Mouse (Mus musculus) erythroblast, embryonic 14.5 days (primary cell): ENCODE data around the gene Elf2. TPM values are rescaled to one million over a fixed set of nuclear protein-coding genes. Genes with fewer than 3 reads are reported as not detected.

Experiments
- H3K27me3 ChIP-seq: 2 replicates; pipeline ENCODE4 v1.6.1; 2012; ENCODE audit warnings: inconsistent platforms; ENCODE audit not compliant: control insufficient read depth
- H3K36me3 ChIP-seq: 2 replicates; pipeline ENCODE4 v1.6.1; 2012; ENCODE audit warnings: mild to moderate bottlenecking, inconsistent platforms; ENCODE audit not compliant: control insufficient read depth
- H3K4me1 ChIP-seq: 2 replicates; pipeline ENCODE4 v1.6.1; 2012; ENCODE audit warnings: inconsistent platforms; ENCODE audit not compliant: control insufficient read depth
- H3K4me3 ChIP-seq: replicated peaks from 2 replicates; pipeline ENCODE3; 2012; ENCODE audit warnings: moderate library complexity, mild to moderate bottlenecking, inconsistent platforms
- H3K9me3 ChIP-seq: 2 replicates; pipeline ENCODE4 v1.6.1; 2012; ENCODE audit warnings: low read length, inconsistent platforms, mixed read lengths; ENCODE audit not compliant: control insufficient read depth
- GATA1 ChIP-seq: IDR thresholded peaks from 2 replicates; pipeline ENCODE4 v1.6.1; 2012; ENCODE audit warnings: low read length, inconsistent platforms, mixed read lengths
- TAL1 ChIP-seq: IDR thresholded peaks from 3 replicates; pipeline ENCODE4 v1.6.1; 2012; ENCODE audit warnings: low read length, inconsistent platforms, mixed read lengths
- polyA plus RNA-seq: library from polyadenylated mRNA; stranded (reverse); fragments of >175 nt; gene quantifications from 2 replicates; pipeline ENCODE4 v1.2.3, GENCODE M21; 2012

Gene Elf2
- polyA plus RNA-seq, 1 experiment: 1.4 TPM

- Histone ChIP-seq H3K27me3 (no peaks in the 10 kb centered on the region), H3K9me3 (peaks cover 6% of the 10 kb centered on the region), H3K4me1 (peaks cover 5% of the 10 kb centered on the region), H3K36me3 (peaks cover 96% of the 10 kb centered on the region), H3K4me3 (no peak overlapping the region)
- no peak for TF ChIP-seq TAL1
- no peak for TF ChIP-seq GATA1
Measured at GRCm38 (mm10) chr3:51305961-51306360, 34.5 kb downstream of the Elf2 start.

DNA sequence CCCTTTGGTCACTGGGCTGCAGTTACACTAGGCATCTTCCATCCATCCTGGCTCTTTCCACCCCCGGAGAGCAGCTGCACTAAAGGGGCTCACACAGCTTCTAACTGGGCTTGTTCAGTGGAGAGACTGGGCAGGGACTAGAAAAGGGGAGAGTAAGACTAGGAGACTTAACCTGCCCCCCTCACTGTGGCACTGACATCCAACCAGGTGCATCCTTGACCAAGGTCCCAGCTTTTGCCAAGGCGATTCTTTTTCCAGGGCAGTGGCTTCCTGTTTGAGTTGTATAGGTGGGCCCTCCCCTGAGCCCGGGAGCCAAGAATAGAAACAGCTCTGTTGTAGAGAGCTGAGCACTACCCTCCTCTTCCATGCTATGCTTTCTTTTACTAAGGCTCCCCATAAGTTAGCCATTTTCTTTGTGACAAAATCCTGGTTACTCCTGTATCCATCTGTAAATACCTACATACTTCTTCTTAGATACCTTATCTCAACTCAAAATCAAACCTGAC, 37.4 kb downstream of the Elf2 start:
- Histone ChIP-seq H3K9me3 (peaks cover 6% of the 10 kb centered on the region), H3K4me1 (peaks cover 2% of the 10 kb centered on the region; the same call in 1 of the 2 replicates), H3K27me3 (no peaks in the 10 kb centered on the region), H3K4me3 (no peak overlapping the region), H3K36me3 (peaks cover 86% of the 10 kb centered on the region)
- TF ChIP-seq TAL1 (no peak), GATA1 (no peak)

DNA sequence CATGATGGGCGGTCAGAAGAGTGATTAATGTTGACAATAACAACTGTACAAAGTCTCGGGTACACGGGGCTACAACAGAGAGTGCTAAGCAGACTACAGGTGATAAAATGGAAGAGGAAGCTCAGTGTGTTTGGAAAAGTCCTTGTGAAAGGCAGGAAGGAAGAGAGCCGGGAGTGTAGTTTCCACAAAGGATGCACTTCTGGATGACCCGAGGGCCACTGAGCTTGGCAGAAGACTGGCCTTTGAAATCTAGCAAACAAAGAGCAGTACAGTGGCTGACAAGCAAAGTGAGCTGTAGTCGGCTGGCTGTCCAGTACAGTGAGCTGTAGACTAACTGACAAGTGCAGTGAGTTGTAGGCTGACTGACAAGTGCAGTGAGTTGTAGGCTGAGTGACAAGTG, 38.9 kb downstream of the Elf2 start:
- TF ChIP-seq TAL1 (no peak), GATA1 (no peak)
- Histone ChIP-seq H3K36me3 (peaks cover 86% of the 10 kb centered on the region), H3K4me1 (peaks cover 2% of the 10 kb centered on the region; the same call in 1 of the 2 replicates), H3K9me3 (peaks cover 6% of the 10 kb centered on the region), H3K27me3 (no peaks in the 10 kb centered on the region), H3K4me3 (no peak overlapping the region)

DNA sequence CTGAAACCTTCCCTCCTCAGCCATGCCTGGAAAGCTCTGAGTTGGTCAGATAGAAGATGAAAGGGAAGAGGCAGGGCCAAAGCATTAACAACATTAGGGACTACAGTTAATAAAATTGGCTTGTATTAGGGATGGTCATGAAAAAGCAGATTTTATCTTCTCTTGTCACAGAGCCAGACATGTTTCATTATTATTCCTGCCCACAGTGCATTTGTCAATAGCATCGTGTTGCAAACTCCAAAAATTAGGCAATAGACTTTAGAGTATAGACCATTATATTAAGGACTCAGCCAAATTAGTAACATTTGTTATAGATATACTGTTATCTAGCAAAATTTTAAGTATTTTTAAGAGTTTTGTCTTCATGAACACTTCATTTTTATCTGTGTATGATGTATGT, 43.7 kb downstream of the Elf2 start:
- TF ChIP-seq TAL1: no peak
- no peak for TF ChIP-seq GATA1
- Histone ChIP-seq H3K9me3 (peaks cover under 1% of the 10 kb centered on the region), H3K4me1 (peaks cover 3% of the 10 kb centered on the region), H3K4me3 (no peak overlapping the region), H3K27me3 (no peaks in the 10 kb centered on the region), H3K36me3 (peaks cover 83% of the 10 kb centered on the region)

GRCm38 (mm10) chr3:51295225-51295624, 45.2 kb downstream of the Elf2 start:
- H3K4me1 ChIP-seq: peaks cover 2% of the 10 kb centered on the region; the same call in 1 of the 2 replicates
- TF ChIP-seq GATA1: no peak
- no peak for TF ChIP-seq TAL1
- H3K4me3 ChIP-seq: no peak overlapping the region
- H3K9me3 ChIP-seq: no peaks in the 10 kb centered on the region
- peaks cover 88% of the 10 kb centered on the region for H3K36me3 ChIP-seq
- H3K27me3 ChIP-seq: no peaks in the 10 kb centered on the region

GRCm38 (mm10) chr3:51294251-51294650, 46.2 kb downstream of the Elf2 start:
- H3K9me3 ChIP-seq: no peaks in the 10 kb centered on the region
- H3K4me3 ChIP-seq: no peak overlapping the region
- no peaks in the 10 kb centered on the region for H3K27me3 ChIP-seq
- H3K36me3 ChIP-seq: peaks cover 88% of the 10 kb centered on the region
- TF ChIP-seq TAL1 (no peak), GATA1 (no peak)
- H3K4me1 ChIP-seq: peaks cover 4% of the 10 kb centered on the region

GRCm38 (mm10) chr3:51288880-51289821, 51.3 kb downstream of the Elf2 start:
- peaks cover 9% of the 10 kb centered on the region for H3K4me1 ChIP-seq
- H3K36me3 ChIP-seq: peaks cover 90% of the 10 kb centered on the region
- no peaks in the 10 kb centered on the region for H3K27me3 ChIP-seq
- TF ChIP-seq GATA1 (no peak), TAL1 (no peak)
- H3K9me3 ChIP-seq: no peaks in the 10 kb centered on the region
- no peak overlapping the region for H3K4me3 ChIP-seq

GRCm38 (mm10) chr3:51284375-51284774, 56.1 kb downstream of the Elf2 start:
- H3K9me3 ChIP-seq: no peaks in the 10 kb centered on the region
- no peak overlapping the region for H3K4me3 ChIP-seq
- peaks cover 73% of the 10 kb centered on the region for H3K36me3 ChIP-seq
- no peaks in the 10 kb centered on the region for H3K27me3 ChIP-seq
- H3K4me1 ChIP-seq: peaks cover 18% of the 10 kb centered on the region
- TF ChIP-seq TAL1 (no peak), GATA1 (no peak)

GRCm38 (mm10) chr3:51281727-51282126, 58.7 kb downstream of the Elf2 start:
- Histone ChIP-seq H3K9me3 (no peaks in the 10 kb centered on the region), H3K36me3 (peaks cover 55% of the 10 kb centered on the region), H3K4me1 (peaks cover 36% of the 10 kb centered on the region), H3K27me3 (no peaks in the 10 kb centered on the region), H3K4me3 (no peak overlapping the region)
- TF ChIP-seq GATA1 (no peak), TAL1 (no peak)
